Mouse (Mus musculus): ENCODE measurements around the gene Ephb2. TPM values are rescaled to one million over a fixed set of nuclear protein-coding genes. Genes with fewer than 3 reads are reported as not detected.

The Ephb2 gene
- polyA plus RNA-seq, 2 experiments from 2014 or later: not detected

Other genes starting within 250 kb of the Ephb2 start
- 10 to 100 TPM; 21.0 to 25.9 TPM for gene Kdm1a, start 233.3 kb downstream of the Ephb2 start, polyA plus RNA-seq (2017; shearing (Covaris generic))
- not detected for gene Tex46, start 225.6 kb downstream of the Ephb2 start, polyA plus RNA-seq (2017; shearing (Covaris generic))
- gene Lactbl1, start 213.4 kb downstream of the Ephb2 start, polyA plus RNA-seq (2017; shearing (Covaris generic)): under 1 TPM in 1 of 2 experiments, not detected in 1; 0.17 TPM
- gene C1qb, start 50.2 kb upstream of the Ephb2 start, polyA plus RNA-seq (2017; shearing (Covaris generic)): 1 to 10 TPM; 2.0 to 3.4 TPM
- gene C1qc, start 57.1 kb upstream of the Ephb2 start, polyA plus RNA-seq (2017; shearing (Covaris generic)): 1 to 10 TPM in 1 of 2 experiments, under 1 TPM in 1; 0.63 to 1.1 TPM
- gene C1qa, start 62.8 kb upstream of the Ephb2 start, polyA plus RNA-seq (2017; shearing (Covaris generic)): 1 to 10 TPM in 1 of 2 experiments, under 1 TPM in 1; 0.31 to 1.9 TPM
- not detected for gene Epha8, start 120.8 kb upstream of the Ephb2 start, polyA plus RNA-seq (2017; shearing (Covaris generic))
- 1 to 10 TPM; 4.8 to 8.3 TPM for gene Zbtb40, start 212.8 kb upstream of the Ephb2 start, polyA plus RNA-seq (2017; shearing (Covaris generic))

Measured in CD4-positive, CD25-positive, alpha-beta regulatory T cell, adult 4 months (primary cell).